Mouse (Mus musculus): ENCODE measurements around the gene Cuedc1. TPM values are rescaled to one million over a fixed set of nuclear protein-coding genes. Genes with fewer than 3 reads are reported as not detected.

Cuedc1 gene
- total RNA-seq, 2 experiments from 2014 or later, result 27.4 to 28.5 TPM

DNA sequence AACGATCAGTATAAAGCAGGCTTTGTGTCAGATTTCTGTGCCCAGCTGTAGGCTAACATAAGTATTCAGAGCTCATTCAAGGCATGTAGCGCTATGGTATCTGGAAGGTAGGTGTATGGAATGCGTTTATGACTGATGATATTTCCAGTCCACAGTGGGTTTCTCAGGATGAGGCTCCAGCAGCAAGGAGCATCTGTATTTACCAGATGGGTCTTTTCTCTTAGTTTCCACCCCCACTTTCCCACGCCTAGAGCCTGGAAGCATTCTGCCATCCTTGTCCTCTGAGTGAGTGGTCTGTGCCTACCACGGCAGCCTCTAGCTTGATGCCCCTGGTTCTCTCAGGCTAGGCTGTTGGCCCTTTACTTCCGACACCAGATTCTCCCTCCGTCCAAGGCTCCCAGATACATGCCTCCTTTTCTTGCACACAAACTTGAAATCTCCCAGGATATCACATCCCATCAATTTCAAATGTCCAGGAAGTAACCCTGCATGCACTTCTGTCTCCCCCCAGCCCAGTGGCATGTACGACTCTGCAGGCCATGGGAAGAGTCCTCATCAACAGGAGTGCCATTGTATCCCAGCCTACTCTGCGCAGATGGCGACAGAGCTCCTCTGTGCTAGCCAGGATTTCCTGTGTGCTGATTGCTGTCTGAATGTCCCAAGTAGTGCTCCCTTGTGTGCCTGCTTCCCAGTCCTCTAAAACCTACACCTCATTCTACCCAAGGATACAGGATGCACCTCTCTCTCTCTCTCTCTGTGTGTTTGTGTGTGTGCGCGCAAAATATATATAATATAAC is 48.6 kb downstream of the Cuedc1 start:
- DNase-seq (ENCODE audit: low spot score in 2 of 2), result no peak

DNA sequence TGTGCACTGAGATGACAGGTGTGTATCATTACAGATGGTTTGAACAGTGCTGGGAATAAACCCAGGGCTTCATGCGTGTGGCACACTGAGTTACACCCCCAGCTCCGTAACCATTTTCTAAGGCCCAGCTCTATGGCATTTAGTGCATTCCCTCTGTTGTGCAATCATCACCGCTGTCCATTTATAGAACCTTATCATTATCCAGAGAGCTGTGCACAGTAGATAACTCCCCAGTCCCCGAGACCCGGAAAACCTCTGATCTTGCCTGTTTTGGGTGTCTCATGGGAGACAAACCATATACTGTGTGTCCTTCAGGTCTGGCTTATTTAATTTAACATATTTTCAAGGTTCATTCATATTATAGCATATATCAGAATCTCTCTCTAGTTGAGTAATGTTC is 49.5 kb downstream of the Cuedc1 start:
- DNase-seq (ENCODE audit: low spot score in 2 of 2), result no peak

DNA sequence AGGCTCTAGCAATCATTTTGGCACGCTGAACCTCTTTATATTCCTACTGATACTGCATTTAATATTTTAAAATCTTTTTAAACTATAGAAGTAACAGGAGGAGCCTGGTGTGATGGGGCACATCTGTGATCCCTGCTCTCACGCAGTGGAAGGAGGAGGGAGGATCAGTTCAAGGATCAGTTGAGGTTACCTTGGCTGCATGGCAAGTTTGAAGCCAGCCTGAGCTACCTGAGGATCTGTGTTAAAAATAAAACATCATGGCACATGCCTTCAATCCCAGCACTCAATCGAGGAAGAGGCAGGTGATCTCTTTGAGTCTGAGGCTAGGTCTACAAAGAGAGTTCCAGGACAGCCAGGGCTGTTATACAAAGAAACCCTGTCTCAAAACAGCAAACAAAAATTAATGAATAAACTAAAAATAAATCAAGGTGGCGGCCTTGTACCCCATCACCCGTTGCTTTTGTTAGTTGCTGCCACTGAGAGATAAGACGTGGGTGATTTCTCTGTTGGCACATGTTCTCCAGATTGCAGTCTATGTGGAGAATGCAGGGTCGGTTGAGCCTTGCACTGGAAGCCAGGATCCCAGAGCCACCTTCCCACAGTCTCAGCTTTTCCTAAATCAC is 50.3 kb downstream of the Cuedc1 start:
- DNase-seq (ENCODE audit: low spot score in 2 of 2), result no peak

DNA sequence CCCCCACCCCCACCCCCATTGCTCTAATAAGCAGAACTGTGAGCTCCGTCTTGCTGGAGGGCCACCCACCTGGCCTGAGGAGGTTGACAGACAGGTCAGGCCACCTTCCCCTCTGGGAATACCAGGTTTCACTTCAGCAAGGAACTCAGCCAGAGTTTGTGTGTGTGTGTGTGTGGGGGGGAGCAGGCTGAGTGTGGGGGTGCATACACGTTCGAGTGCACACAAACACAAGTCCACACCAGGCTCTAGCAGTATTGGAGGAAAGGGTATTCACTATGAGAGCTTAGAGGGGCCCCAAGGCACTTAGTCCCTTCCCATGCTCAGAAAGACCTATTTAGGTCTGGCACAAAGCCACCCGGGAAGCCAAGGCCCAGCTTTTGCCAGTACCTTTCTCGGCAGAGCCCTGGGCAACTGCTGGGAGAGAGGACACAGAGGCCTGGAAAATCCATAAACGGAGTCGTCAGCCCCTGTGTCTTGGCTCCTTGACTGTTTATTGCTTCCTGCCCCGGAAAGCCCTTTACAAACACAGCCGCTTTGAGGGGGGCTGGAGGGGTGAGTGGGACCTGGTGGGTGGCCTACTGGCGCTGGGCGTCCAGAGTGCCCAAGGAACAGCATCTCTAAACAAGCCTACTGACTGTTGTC is 50.9 kb downstream of the Cuedc1 start:
- DNase-seq (ENCODE audit: low spot score in 2 of 2), result no peak

DNA sequence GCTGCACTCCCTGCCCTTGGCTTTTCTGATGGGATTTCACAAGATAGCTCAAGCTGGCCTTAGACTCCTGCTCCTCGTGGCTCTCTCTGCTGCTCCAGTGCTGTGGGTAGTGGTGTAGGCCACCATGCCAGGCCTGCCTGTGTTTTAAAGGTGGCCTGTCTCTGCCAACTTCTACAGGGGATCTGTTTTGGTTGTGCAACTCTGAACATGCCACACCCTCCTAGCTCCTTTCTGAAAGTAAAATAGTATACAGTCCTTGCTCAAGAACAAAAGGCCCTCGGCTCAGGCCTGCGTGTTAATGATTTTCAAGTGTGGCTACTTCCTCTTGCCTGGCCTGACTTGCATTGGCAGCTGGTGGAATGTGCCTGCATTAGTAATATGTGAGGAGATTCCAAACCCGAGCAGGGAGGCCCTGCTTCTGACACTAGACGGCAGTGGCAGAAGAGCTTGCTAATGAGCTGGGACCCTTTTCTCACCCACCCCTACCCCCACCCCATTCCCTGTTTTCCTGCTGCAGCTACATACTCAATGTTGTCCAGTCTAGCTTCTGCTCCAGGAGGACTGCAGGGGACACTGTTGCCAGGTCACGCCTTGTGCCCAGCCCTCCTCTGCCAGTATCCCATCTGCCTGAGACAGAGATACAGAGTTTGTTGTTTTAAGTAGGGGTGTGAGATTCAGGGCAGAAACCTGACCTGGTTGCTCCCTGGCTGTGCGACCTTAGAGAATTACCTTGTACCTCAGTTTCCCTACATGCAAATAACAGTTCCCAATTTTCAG is 53.7 kb downstream of the Cuedc1 start:
- no peak for DNase-seq (ENCODE audit: low spot score in 2 of 2)

DNA sequence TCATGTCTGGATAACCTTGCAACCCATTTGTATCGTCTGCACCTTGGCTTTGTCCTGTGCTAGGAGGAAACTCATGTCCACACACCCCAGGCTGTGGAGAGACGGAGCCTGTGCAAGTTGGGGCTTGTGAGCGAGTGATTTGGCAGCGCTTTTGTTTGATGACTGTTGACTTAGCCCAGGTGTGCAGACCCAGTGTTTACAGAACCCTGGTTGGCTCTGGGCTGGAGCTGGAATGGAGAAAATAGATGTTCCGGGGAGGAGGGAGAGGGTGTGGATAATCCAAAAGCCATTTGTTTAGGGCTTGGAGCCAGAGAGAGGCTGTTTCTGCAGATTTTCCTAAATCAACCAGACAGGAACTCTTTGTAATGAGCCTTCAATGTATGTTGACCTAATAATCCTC is 56.0 kb downstream of the Cuedc1 start:
- DNase-seq (ENCODE audit: low spot score in 2 of 2), result no peak

DNA sequence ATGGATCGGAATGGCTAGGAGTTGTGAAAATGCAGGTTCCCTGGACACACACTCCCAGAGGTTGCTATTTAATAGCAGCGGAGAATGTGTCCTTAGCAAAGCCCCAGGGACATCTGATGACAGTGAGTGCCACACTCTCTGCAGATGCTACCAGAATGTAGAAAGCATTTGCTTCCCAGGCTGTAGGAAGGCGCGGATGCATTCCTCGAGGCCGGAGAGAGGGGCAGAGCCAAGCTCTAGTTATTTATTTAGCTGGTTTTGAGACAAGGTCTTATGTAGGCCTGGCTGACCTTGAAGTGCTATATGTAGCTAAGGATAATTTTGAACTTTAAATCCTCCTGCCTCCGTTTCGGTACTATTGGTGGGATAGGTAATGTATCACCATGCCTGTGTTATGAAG is 56.6 kb downstream of the Cuedc1 start:
- DNase-seq (ENCODE audit: low spot score in 2 of 2), result no peak

DNA sequence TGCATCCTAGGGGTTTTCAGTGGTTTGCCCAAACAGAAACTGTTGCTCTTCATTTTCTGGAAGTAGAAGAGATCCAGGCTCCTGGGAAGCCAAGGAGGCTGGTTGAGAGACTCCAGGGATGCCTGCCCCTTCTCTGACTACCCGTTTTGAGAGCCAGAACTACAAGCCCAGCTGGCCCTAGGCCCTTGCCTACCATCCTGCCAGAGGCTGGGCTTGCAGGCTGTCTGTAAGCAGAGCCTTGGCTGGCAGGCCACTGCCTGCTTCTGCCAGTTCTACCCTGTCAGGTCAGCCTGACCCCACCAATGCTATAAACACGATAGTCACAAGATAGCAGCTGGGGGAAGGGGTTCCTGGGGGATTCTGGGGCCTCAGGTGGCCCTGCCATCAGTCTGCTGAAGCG is 57.6 kb downstream of the Cuedc1 start:
- DNase-seq (ENCODE audit: low spot score in 2 of 2), result no peak

DNA sequence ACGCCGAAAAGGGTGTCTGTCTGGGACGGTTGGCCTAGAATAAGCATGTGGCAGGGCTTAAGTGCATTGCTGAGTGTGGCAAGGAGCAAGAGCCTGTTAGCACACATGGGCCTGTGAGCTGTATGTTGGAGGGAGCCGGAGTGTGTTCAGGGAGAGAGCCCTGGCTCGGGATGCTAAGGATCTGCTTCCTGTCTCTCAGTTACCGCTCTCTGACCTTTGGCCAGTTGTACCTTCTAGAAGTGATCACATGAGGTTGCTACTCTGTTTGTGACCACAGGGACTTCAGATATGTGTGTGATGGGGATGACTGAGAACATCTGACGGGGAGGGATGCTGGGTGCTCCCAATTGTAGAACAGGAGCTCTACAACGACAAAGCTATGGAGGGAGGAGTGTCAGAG is 58.1 kb downstream of the Cuedc1 start:
- DNase-seq (ENCODE audit: low spot score in 2 of 2), result no peak

DNA sequence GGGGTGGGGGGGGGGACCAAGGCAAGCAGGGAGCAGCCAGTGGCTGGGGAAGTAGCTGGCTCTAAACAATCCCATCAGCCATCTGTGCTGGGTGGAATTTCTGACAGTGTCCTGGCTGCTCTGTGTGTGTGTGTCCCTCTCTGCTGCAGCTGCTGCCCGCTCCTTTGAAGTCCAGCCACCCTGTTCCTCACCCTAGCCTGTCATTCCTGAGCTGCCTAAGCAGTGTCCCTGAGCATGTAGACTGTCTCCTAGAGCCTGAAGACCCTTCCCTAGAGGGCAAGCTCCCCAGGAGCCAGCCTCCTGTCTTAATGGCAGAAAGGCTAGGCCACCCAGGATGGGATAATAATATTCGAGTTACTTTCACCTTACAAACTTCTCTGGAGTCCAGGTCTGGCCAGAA is 58.5 kb downstream of the Cuedc1 start:
- DNase-seq (ENCODE audit: low spot score in 2 of 2), result no peak

DNA sequence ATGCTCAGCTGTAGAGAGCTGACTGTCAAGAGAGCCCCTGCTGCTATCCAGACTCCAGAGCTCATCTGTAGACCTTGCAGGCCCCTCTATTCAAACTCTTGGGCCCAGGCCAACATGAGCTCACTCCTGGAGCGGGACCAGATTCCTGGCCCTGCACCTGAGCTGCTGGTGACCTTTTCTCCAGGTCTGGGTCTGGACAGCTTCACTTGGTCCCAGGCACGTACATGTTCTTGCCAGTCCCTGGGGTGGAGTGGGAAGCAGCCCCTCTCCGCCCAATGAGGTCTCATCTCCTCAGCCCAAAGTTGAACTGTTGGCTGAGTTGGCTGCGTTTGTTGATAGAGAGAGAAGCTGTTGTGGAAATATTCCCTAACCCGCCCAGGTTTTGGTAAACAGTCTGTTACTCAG is 61.0 kb downstream of the Cuedc1 start:
- DNase-seq (ENCODE audit: low spot score in 2 of 2), result no peak

DNA sequence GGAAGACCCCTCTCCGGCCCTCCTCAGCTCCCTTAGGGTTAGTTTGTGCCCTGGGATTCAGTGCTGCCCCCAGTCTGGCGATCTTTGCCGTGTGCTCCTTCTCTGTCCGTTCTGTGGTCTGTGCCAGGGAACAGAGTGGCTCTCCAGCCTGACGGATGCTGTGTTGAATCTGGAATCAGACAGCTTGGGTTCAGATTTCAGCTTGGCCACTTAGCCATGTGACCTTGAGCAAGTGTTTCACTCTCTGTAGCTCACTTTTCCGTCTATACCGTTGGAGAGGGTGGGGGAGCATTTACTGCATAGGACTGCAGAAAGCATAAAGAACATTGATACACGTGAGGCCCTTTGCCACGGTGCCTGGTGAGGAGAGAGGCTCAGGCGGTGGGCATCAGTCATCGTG is 61.5 kb downstream of the Cuedc1 start:
- DNase-seq (ENCODE audit: low spot score in 2 of 2), result no peak

DNA sequence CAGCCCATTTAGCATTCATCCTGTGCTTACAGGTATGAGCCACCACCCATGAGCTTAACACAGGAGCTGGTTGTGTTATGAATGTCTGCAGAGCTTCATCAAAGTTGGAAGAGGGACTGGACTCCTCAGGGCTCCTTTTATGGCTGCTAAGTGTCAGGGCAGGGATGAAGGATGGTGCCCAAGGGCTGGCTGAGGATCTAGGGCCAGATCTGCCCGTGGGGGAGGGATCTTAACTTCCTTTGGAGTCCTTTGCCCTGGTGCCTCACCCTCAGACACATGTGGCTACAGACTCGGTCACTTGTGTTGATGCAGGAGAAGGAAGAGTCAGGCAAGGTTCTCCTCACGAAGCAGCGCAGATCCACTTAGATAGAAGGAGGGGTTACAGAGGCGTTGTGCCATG is 62.5 kb downstream of the Cuedc1 start:
- no peak for DNase-seq (ENCODE audit: low spot score in 2 of 2)

DNA sequence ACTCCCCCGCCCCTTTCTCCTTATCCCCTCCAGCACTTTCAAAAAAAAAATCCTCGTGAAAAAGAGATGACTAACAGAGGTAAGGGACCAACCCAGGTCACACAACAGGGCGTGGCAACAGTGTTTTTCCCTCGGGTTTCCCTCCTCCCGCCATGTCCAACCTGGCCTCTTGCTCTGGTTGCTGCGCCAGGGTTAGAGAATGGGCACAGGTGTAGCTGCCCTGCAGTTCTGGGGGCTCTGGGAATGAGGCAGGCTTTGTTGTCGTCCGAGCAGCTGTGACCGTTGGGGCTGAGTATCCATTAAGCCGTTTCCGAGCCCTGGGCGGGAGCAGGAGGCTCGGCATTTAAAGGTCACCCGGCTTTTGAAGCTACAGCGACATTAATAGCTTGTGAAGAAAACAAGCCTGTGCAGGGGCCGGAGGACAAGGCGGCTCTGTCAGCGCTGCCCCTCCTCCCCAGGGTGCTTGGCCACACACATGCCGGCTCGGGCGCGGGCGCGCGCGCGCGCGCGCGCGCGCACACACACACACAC is 63.3 kb downstream of the Cuedc1 start:
- peak in 1 of 2 experiments; percentile 52 for DNase-seq (ENCODE audit: low spot score in 2 of 2)

DNA sequence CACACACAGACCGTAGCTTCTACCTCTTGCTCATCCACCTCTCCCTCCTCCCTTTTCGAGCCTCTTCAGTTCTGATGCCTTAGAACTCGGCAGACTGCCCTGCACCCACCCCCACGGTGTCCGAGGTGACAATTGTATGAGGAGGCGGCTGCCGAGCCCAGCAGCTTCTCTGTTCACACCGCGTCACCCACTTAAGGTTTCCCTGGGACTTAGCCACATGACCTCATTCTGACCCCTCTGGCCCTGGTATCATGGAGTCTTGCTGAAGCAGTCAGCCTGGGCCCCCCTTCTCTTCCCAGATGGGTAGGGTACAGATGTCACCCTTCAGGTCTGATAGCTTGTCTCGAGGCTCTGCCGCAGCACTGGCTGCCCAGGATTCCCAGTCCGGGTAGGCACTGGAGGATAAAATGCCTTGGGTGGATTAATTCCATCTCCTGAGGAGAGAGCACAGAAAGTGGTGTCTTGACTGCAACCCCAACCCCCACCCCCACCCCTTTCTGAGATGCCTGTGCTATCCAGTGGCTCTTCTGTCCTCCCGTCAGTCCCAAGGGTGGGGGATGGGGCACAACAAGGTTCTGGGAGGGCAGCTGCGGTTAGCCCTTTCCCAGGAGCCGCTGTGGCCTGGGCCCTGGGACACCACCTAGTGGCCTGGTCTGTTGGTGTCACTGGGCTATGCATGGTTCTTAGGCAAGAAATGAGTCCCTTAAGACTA is 63.9 kb downstream of the Cuedc1 start:
- peak; percentile 79 to 83 for DNase-seq (ENCODE audit: low spot score in 2 of 2)

DNA sequence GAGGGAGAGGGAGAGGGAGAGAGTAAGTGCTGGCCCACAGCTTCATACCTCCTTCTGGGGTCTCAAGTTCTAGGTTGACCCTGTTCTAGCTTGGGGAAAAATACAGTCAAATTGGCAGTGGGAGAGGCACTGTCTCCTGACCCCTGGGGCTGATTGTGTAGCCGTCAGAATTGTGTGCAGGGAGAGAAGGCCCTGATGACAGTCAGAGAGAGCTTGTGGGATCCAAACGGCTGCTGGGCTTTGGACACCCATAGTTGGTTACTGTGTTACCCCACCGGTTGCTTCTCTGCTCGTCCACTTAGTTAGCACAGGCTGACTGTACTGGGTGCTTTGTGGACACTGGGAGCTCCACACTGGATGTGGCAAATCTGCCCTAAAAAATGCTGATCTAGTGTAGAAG is 64.9 kb downstream of the Cuedc1 start:
- no peak for DNase-seq (ENCODE audit: low spot score in 2 of 2)

DNA sequence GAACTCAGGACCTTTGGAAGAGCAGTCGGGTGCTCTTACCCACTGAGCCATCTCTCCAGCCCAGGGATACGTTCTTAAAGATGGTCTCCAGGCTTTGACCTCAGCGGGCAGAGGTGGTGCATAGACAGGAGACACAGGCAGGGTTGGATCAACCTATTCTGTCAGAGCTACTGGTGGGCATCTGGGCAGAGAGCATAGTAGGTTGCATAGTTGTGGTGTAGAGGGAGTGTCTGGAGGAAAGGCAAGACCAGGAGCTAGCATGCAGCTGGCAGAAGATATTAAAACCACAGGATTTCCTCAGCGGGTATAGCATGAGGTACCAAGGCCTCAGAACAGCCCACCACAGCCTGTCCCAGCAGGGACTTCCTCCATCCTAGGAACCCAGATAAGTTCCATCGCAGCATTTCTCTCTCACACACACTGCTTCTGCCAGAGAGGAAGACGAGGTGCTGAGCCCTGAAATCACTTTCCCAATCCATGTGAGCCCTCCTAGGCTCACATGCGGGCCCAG is 66.4 kb downstream of the Cuedc1 start:
- no peak for DNase-seq (ENCODE audit: low spot score in 2 of 2)

DNA sequence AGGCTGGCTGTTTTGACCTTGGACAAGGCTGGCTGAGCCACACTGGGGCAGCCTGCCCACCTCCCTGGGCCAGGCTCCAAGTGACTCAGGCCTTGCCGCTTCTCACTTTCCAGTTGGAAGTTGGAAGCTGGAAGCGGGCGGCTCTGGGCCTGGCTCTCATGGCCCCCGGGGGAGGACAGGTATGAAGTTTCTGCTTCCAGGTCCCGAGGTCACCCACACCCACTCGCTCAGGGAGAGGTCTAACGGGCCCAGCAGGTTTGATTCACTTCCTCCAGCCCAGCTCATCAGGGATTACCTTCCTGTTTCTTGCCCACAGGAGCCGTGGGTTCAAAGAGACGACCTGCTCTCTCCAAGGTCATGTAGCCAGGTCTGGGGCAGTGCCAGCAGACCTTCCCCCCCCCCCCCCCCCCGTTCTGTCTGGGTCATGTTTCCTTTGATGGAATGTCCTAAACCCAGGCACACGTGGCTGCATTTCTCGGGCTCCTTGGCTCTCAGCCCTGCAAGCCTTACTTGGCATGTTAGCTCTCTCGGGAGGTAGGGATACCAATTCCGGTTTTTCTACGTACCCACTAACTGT is 67.0 kb downstream of the Cuedc1 start:
- DNase-seq (ENCODE audit: low spot score in 2 of 2), result no peak

DNA sequence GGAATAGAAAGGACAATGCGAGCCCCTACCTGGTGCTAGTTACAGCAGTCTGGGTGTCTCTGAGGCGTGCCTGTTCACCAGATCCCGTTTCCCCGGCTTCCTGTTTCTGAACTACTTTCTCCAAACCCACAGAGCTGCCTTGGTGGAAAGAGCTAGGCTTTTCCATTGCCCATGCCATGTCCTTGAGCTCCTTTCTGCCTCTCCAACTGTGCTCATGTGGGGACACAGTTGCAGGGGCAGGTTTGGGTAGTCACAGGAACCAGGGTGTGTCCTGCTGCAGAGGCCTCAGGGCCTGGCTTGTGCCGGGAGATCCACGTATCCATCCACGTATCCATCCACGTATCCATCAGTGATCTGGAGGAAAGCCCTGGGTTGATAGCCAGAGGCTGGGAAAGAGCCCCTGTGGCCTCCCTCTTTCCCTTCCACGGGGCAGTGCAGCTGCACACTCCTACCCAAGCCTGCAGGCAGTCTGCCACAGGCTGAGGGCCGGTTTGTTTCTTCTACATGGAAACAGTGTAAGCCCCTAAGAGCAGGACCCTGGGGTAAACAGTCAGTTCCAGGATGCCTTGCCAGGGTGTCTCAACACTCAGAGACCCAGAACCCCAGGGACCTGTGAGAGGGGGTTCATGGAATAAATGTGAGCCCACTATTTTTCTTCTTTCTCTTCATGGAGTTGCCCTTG is 68.0 kb downstream of the Cuedc1 start:
- no peak for DNase-seq (ENCODE audit: low spot score in 2 of 2)

DNA sequence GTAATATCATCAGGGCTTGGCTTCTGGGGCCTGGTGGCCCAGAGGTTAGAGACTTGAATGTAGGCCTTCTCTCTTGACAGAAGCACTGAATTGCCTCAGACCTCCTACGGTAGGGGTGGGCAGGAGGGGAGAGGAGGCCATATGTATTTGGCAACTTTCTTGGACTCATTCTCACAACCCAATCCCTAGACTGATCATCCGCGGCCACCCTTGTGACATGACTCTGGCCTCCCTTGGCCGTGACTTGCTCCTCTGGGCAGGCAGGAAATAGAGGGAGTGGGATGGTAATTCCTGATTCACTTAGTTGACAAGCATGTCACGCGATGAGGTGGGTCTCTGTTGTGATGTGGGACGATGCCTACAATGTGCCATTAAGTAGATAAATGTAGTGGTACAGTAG is 68.6 kb downstream of the Cuedc1 start:
- DNase-seq (ENCODE audit: low spot score in 2 of 2), result no peak

All from left cerebral cortex, adult 18-20 months (tissue).